Mouse (Mus musculus): Measurements from ENCODE around the gene Kif26a. TPM values are rescaled to one million over a fixed set of nuclear protein-coding genes. Genes with fewer than 3 reads are reported as not detected.

Kif26a gene
- polyA plus RNA-seq, 1 experiment from 2014 or later = 3.1 TPM

- ATAC-seq (ENCODE audit: low FRiP score) = no peak
- Histone ChIP-seq H3K9me3 (ENCODE audit: control insufficient read depth, low read length) (no peaks in the 10 kb centered on the region), H3K27ac (no peak overlapping the region), H3K27me3 (ENCODE audit: control insufficient read depth, insufficient read depth, low read length) (0 out of 2 replicates have a peak, but pooled peaks cover 9% of the 10 kb centered on the region), H3K9ac (no peak overlapping the region), H3K36me3 (replicated peaks; ENCODE audit: control insufficient read depth, insufficient read depth) (no peaks in the 10 kb centered on the region), H3K4me3 (replicated peaks; ENCODE audit: low read length) (no peak overlapping the region), H3K4me2 (replicated peaks) (no peak overlapping the region), H3K4me1 (replicated peaks; ENCODE audit: control insufficient read depth, insufficient read depth, low read length) (no peaks in the 10 kb centered on the region)
- 89% methylated on average over 9 of the region's 9 CpGs for WGBS
- no peak for DNase-seq (ENCODE audit: low spot score)
Measured at GRCm38 (mm10) chr12:112109701-112110100, 36.3 kb upstream of the Kif26a start.

DNA sequence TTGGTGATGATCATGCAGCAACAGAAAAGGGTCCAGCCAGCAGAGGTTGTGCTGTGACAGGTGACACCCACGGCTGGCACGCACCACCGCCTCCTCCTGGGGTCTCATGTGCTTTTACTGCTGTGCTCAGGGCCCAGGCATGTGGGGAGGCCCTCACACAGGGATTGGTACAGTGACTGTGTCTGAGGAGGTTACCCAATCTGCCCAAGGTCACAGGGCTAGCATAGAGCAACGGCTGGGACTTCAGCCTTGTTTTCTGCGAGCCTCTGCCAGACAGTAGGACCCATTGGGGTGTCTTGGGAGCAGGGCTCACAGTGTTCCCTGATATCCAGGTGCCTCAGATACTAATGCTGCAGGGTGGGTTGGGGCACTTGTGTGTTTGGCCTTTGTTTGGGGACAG, 34.7 kb upstream of the Kif26a start:
- DNase-seq (ENCODE audit: low spot score) = no peak
- WGBS = 92% methylated on average over 5 of the region's 5 CpGs
- no peak for ATAC-seq (ENCODE audit: low FRiP score)
- Histone ChIP-seq H3K27ac (no peak overlapping the region), H3K27me3 (ENCODE audit: control insufficient read depth, insufficient read depth, low read length) (0 out of 2 replicates have a peak, but pooled peaks cover 4% of the 10 kb centered on the region), H3K4me1 (replicated peaks; ENCODE audit: control insufficient read depth, insufficient read depth, low read length) (no peaks in the 10 kb centered on the region), H3K36me3 (replicated peaks; ENCODE audit: control insufficient read depth, insufficient read depth) (no peaks in the 10 kb centered on the region), H3K9me3 (ENCODE audit: control insufficient read depth, low read length) (no peaks in the 10 kb centered on the region), H3K9ac (no peak overlapping the region), H3K4me3 (replicated peaks; ENCODE audit: low read length) (no peak overlapping the region), H3K4me2 (replicated peaks) (no peak overlapping the region)

- Histone ChIP-seq H3K27ac (no peak overlapping the region), H3K4me2 (replicated peaks) (no peak overlapping the region), H3K4me3 (replicated peaks; ENCODE audit: low read length) (no peak overlapping the region), H3K9ac (no peak overlapping the region), H3K36me3 (replicated peaks; ENCODE audit: control insufficient read depth, insufficient read depth) (no peaks in the 10 kb centered on the region), H3K27me3 (ENCODE audit: control insufficient read depth, insufficient read depth, low read length) (no peaks in the 10 kb centered on the region), H3K4me1 (replicated peaks; ENCODE audit: control insufficient read depth, insufficient read depth, low read length) (no peaks in the 10 kb centered on the region), H3K9me3 (ENCODE audit: control insufficient read depth, low read length) (no peaks in the 10 kb centered on the region)
- 94% methylated on average over 6 of the region's 6 CpGs for WGBS
- ATAC-seq (ENCODE audit: low FRiP score) (no peak), DNase-seq (ENCODE audit: low spot score) (no peak)
Measured at GRCm38 (mm10) chr12:112112235-112112634, 33.8 kb upstream of the Kif26a start.

GRCm38 (mm10) chr12:112112686-112113396, 33.2 kb upstream of the Kif26a start:
- WGBS = 25% methylated on average over 13 of the region's 13 CpGs

GRCm38 (mm10) chr12:112113710-112114109, 32.3 kb upstream of the Kif26a start:
- no peaks in the 10 kb centered on the region for H3K36me3 ChIP-seq (replicated peaks; ENCODE audit: control insufficient read depth, insufficient read depth)
- no peaks in the 10 kb centered on the region for H3K27me3 ChIP-seq (ENCODE audit: control insufficient read depth, insufficient read depth, low read length)
- H3K4me1 ChIP-seq (replicated peaks; ENCODE audit: control insufficient read depth, insufficient read depth, low read length) = no peaks in the 10 kb centered on the region
- no peak; the same call in 1 of the 2 replicates for ATAC-seq (ENCODE audit: low FRiP score)
- peak; percentile 89 for DNase-seq (ENCODE audit: low spot score)
- no peak overlapping the region for H3K9ac ChIP-seq
- H3K9me3 ChIP-seq (ENCODE audit: control insufficient read depth, low read length) = no peaks in the 10 kb centered on the region
- 15% methylated on average over 7 of the region's 7 CpGs for WGBS
- H3K4me2 ChIP-seq (replicated peaks) = no peak overlapping the region
- H3K4me3 ChIP-seq (replicated peaks; ENCODE audit: low read length) = no peak overlapping the region
- H3K27ac ChIP-seq = no peak overlapping the region

More at GRCm38 (mm10) chr12:112112686-112113396, 33.2 kb upstream of the Kif26a start:
- no peak overlapping the region for H3K4me3 ChIP-seq (replicated peaks; ENCODE audit: low read length)
- ATAC-seq (ENCODE audit: low FRiP score) (0 out of 2 replicates have a peak, but pooled peaks have one; percentile 22), DNase-seq (ENCODE audit: low spot score) (no peak)
- no peaks in the 10 kb centered on the region for H3K36me3 ChIP-seq (replicated peaks; ENCODE audit: control insufficient read depth, insufficient read depth)
- H3K27ac ChIP-seq = no peak overlapping the region
- H3K9me3 ChIP-seq (ENCODE audit: control insufficient read depth, low read length) = no peaks in the 10 kb centered on the region
- H3K9ac ChIP-seq = no peak overlapping the region
- no peaks in the 10 kb centered on the region for H3K4me1 ChIP-seq (replicated peaks; ENCODE audit: control insufficient read depth, insufficient read depth, low read length)
- H3K4me2 ChIP-seq (replicated peaks) = no peak overlapping the region
- no peaks in the 10 kb centered on the region for H3K27me3 ChIP-seq (ENCODE audit: control insufficient read depth, insufficient read depth, low read length)

DNA sequence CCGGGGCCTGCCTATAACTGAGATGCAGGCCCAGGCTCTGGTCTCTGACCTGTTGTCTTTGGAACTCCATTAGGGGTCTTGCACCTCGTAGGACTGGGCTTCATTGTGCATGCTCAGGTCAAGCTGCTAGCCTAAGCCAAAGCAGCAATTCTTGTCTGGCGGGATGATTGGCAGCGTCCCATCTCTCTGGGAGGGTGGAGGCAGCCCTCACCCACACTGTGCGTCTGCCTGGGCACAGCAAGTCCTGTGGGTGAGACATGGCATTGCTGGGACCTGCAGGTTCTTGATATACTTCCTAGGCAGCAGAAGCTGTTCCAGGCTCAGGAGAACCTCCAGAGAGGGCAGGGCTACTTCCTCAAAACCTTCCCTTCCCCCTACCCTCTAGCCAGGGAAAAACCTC, 29.0 kb upstream of the Kif26a start:
- Histone ChIP-seq H3K27ac (no peak overlapping the region), H3K4me3 (replicated peaks; ENCODE audit: low read length) (no peak overlapping the region), H3K27me3 (ENCODE audit: control insufficient read depth, insufficient read depth, low read length) (no peaks in the 10 kb centered on the region), H3K4me2 (replicated peaks) (no peak overlapping the region), H3K36me3 (replicated peaks; ENCODE audit: control insufficient read depth, insufficient read depth) (no peaks in the 10 kb centered on the region), H3K4me1 (replicated peaks; ENCODE audit: control insufficient read depth, insufficient read depth, low read length) (no peaks in the 10 kb centered on the region), H3K9me3 (ENCODE audit: control insufficient read depth, low read length) (no peaks in the 10 kb centered on the region), H3K9ac (no peak overlapping the region)
- ATAC-seq (ENCODE audit: low FRiP score) (no peak), DNase-seq (ENCODE audit: low spot score) (no peak)
- 82% methylated on average over 5 of the region's 5 CpGs for WGBS

DNA sequence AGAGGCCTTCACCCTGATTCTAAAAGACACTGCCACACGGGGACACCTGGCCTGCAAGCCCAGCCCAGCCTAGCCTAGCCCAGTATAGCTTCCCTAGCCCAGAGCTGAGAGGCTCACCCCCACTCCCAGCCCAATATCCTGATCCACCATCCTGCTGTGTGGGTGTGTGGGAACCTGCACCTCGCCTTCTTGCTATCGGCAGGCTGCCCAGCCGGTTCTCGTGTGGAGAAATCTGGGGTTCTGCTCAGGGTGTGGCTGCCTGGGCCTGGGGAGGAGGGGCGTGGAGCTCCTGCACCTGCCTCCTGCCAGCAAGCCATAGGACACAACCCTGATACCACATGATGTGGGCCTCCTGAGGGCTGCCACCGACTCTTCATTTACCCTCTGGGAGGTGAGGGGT, 28.4 kb upstream of the Kif26a start:
- DNase-seq (ENCODE audit: low spot score) = no peak
- no peak overlapping the region for H3K9ac ChIP-seq
- no peaks in the 10 kb centered on the region for H3K27me3 ChIP-seq (ENCODE audit: control insufficient read depth, insufficient read depth, low read length)
- H3K4me1 ChIP-seq (replicated peaks; ENCODE audit: control insufficient read depth, insufficient read depth, low read length) = no peaks in the 10 kb centered on the region
- H3K4me3 ChIP-seq (replicated peaks; ENCODE audit: low read length) = no peak overlapping the region
- H3K9me3 ChIP-seq (ENCODE audit: control insufficient read depth, low read length) = no peaks in the 10 kb centered on the region
- no peaks in the 10 kb centered on the region for H3K36me3 ChIP-seq (replicated peaks; ENCODE audit: control insufficient read depth, insufficient read depth)
- H3K27ac ChIP-seq = no peak overlapping the region
- H3K4me2 ChIP-seq (replicated peaks) = no peak overlapping the region
- 79% methylated on average over 7 of the region's 7 CpGs for WGBS
- no peak for ATAC-seq (ENCODE audit: low FRiP score)

GRCm38 (mm10) chr12:112121188-112121587, 24.8 kb upstream of the Kif26a start:
- WGBS = 79% methylated on average over 3 of the region's 3 CpGs
- no peak for ATAC-seq (ENCODE audit: low FRiP score)
- H3K4me3 ChIP-seq (replicated peaks; ENCODE audit: low read length) = no peak overlapping the region
- H3K9me3 ChIP-seq (ENCODE audit: control insufficient read depth, low read length) = no peaks in the 10 kb centered on the region
- no peak for DNase-seq (ENCODE audit: low spot score)
- H3K9ac ChIP-seq = no peak overlapping the region
- no peaks in the 10 kb centered on the region for H3K36me3 ChIP-seq (replicated peaks; ENCODE audit: control insufficient read depth, insufficient read depth)
- H3K27ac ChIP-seq = no peak overlapping the region
- H3K4me1 ChIP-seq (replicated peaks; ENCODE audit: control insufficient read depth, insufficient read depth, low read length) = no peaks in the 10 kb centered on the region
- H3K27me3 ChIP-seq (ENCODE audit: control insufficient read depth, insufficient read depth, low read length) = no peaks in the 10 kb centered on the region
- H3K4me2 ChIP-seq (replicated peaks) = no peak overlapping the region

DNA sequence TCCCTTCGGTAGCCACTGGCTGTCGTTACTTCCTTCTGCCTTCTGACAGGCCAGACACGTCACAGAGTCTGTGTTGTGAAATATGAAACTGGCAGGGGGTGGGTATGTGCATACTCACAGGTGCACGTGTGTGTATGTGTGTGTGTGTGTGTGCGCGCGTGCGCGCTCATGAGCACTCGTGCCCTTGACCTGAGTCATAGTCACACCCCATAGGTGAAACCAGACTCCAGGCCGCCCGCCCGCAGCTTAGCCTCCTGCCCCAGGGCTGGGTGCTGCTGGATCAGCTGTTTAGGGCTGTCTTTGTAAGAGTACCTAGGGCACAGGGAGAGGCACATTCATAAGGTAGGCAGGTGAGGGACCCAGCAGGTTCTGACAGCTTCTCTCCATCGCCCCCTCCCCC, 20.1 kb upstream of the Kif26a start:
- no peak for ATAC-seq (ENCODE audit: low FRiP score)

More for the DNA sequence above, 20.1 kb upstream of the Kif26a start:
- no peak overlapping the region for H3K27ac ChIP-seq
- no peak overlapping the region for H3K4me3 ChIP-seq (replicated peaks; ENCODE audit: low read length)
- H3K27me3 ChIP-seq (ENCODE audit: control insufficient read depth, insufficient read depth, low read length) = peaks cover 14% of the 10 kb centered on the region
- 88% methylated on average over 14 of the region's 14 CpGs for WGBS
- no peaks in the 10 kb centered on the region for H3K36me3 ChIP-seq (replicated peaks; ENCODE audit: control insufficient read depth, insufficient read depth)
- no peak for DNase-seq (ENCODE audit: low spot score)
- H3K9ac ChIP-seq = no peak overlapping the region
- no peak overlapping the region for H3K4me2 ChIP-seq (replicated peaks)
- H3K9me3 ChIP-seq (ENCODE audit: control insufficient read depth, low read length) = no peaks in the 10 kb centered on the region
- peaks cover 4% of the 10 kb centered on the region; the same call in 1 of the 2 replicates for H3K4me1 ChIP-seq (replicated peaks; ENCODE audit: control insufficient read depth, insufficient read depth, low read length)
